ENCODE assay signal across 23 mouse cellular contexts in genomic region chr13:19424563-19424962, GRCm38 (mm10).
"Had no signal": no experiment of that assay in that cellular context is flagged by ENCODE, and none has a peak within 500 bp of the region (broad histone marks: within the 10 kb centered on the region; RNA-seq: fewer than 3 reads in every experiment).

No protein-coding gene starts in this region.

- H3K9me3 ChIP-seq: heart, embryonic 10.5 days; hindbrain, embryonic 10.5 days; hindbrain, embryonic 12.5 days; hindbrain, embryonic 15.5 days; limb, embryonic 13.5 days; limb, embryonic 15.5 days; liver, embryonic 12.5 days had no signal

- H3K27ac ChIP-seq: gastrocnemius, adult 2 months; heart, embryonic 10.5 days; hindbrain, embryonic 10.5 days; hindbrain, embryonic 12.5 days; hindbrain, embryonic 15.5 days; hindbrain, postnatal 0 days; layer of hippocampus, adult 2 months; left cerebral cortex, adult 2 months; limb, embryonic 13.5 days; limb, embryonic 15.5 days; liver, embryonic 12.5 days; liver, embryonic 14.5 days had no signal

- H3K4me2 ChIP-seq: heart, embryonic 12.5 days; hindbrain, embryonic 12.5 days; hindbrain, embryonic 15.5 days; limb, embryonic 13.5 days; limb, embryonic 15.5 days; liver, embryonic 12.5 days had no signal

- H3K4me1 ChIP-seq: hindbrain, embryonic 10.5 days; hindbrain, embryonic 12.5 days; hindbrain, embryonic 15.5 days; limb, embryonic 13.5 days; limb, embryonic 15.5 days; liver, embryonic 12.5 days had no signal

- H3K4me3 ChIP-seq: gastrocnemius, adult 2 months; heart, embryonic 10.5 days; heart, embryonic 12.5 days; hindbrain, embryonic 10.5 days; hindbrain, embryonic 12.5 days; hindbrain, embryonic 15.5 days; layer of hippocampus, adult 2 months; left cerebral cortex, adult 2 months; limb, embryonic 13.5 days; limb, embryonic 15.5 days; liver, embryonic 12.5 days had no signal

- H3K27me3 ChIP-seq: heart, embryonic 12.5 days; hindbrain, embryonic 12.5 days; hindbrain, embryonic 15.5 days; limb, embryonic 13.5 days; limb, embryonic 15.5 days; liver, embryonic 12.5 days had no signal

- ATAC-seq: hindbrain, postnatal 0 days; intestine, embryonic 16.5 days; liver, embryonic 12.5 days had no signal

- H3K9ac ChIP-seq: heart, embryonic 12.5 days; hindbrain, embryonic 12.5 days; hindbrain, embryonic 15.5 days; limb, embryonic 13.5 days; limb, embryonic 15.5 days; liver, embryonic 12.5 days; liver, embryonic 14.5 days had no signal

- DNase-seq: gastrocnemius, adult 2 months; gastrocnemius, postnatal 10 days; gastrocnemius, postnatal 25 days; heart, adult 18-20 months; heart, postnatal 10 days; heart, postnatal 4 days; kidney, adult 11 months; kidney, postnatal 10 days; kidney, postnatal 4 days; left cerebral cortex, postnatal 4 days had no signal

- H3K36me3 ChIP-seq: heart, embryonic 10.5 days; heart, embryonic 12.5 days; hindbrain, embryonic 10.5 days; hindbrain, embryonic 12.5 days; hindbrain, embryonic 15.5 days; limb, embryonic 13.5 days; limb, embryonic 15.5 days; liver, embryonic 12.5 days had no signal
